In the genomic region with DNA sequence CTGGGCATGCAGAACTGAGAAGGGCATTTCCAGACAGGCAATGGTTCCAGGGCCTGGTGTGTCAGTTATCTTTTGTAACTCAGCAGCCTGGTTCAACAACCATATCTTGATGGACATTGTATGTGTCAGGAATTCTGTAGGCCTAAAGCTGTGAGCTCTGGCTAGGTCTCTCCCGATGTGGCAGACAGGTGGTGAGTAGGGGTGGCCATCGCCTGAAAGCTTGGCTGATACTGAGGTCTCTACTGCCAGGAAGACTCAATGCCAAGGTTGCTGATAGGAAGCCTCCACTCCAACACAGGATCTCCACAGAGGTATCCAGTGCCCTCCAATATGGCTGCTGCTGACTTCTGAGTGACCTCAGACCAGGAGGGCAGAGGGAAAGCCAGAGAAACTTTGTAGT, we compare ENCODE assay signal across 17 mouse cellular contexts.
DNase-seq lines count a peak whose midpoint lies in the region; ATAC-seq and TF ChIP-seq lines count a peak whose summit lies in the region.
"Had no signal": no experiment of that assay in that cellular context is flagged by ENCODE, and none has a peak within 500 bp of the region (broad histone marks: within the 10 kb centered on the region; RNA-seq: fewer than 3 reads in every experiment).

No protein-coding gene starts in this region.

- TF ChIP-seq CTCF in kidney, adult 2 months (conservative IDR thresholded peaks at IDR 0.05; ENCODE audit: insufficient read depth, insufficient read length, low read depth, low read length), result no peak

- H3K4me2 ChIP-seq in liver, embryonic 11.5 days, result peak overlapping the region; percentile 36
- no peak overlapping the region for H3K4me2 ChIP-seq in stomach, embryonic 14.5 days (replicated peaks; ENCODE audit: low read depth, low read length)
- H3K4me2 ChIP-seq: forebrain, embryonic 13.5 days; limb, embryonic 15.5 days had no signal

- no peak for DNase-seq in liver, embryonic 11.5 days (ENCODE audit: low spot score)
- no peak for DNase-seq in liver
- peak; percentile 75 for DNase-seq in heart, embryonic 10.5 days (ENCODE audit: low spot score)
- peak; percentile 40 to 78 for DNase-seq in heart, postnatal 14 days
- no peak for DNase-seq in kidney, adult 2 months
- DNase-seq in right cerebral cortex, postnatal 36 days (ENCODE audit: low spot score in 2 of 2), result no peak
- no peak for DNase-seq in adrenal gland, postnatal 25 days
- DNase-seq: B cell, adult 2 months; layer of hippocampus, adult 9-11 months; lung, postnatal 36 days; right cerebral cortex, postnatal 14 days; thymus, adult 18-20 months had no signal

- no peaks in the 10 kb centered on the region for H3K36me3 ChIP-seq in liver, embryonic 11.5 days (ENCODE audit: control insufficient read depth, insufficient read depth, low read length)
- peaks cover 6% of the 10 kb centered on the region; the same call in 1 of the 2 replicates for H3K36me3 ChIP-seq in heart, embryonic 10.5 days
- H3K36me3 ChIP-seq in stomach, embryonic 14.5 days (ENCODE audit: control insufficient read depth, insufficient read depth, low read length), result no peaks in the 10 kb centered on the region
- H3K36me3 ChIP-seq in kidney, adult 2 months (ENCODE audit: control insufficient read depth, insufficient read depth, low read length), result no peaks in the 10 kb centered on the region
- H3K36me3 ChIP-seq: limb, embryonic 15.5 days had no signal

- intact Hi-C loops in heart, postnatal 14 days (cut with DNase I), result no loop called here

- H3K27ac ChIP-seq in liver, embryonic 11.5 days (ENCODE audit: low read depth, low read length), result peak overlapping the region; percentile 29
- H3K27ac ChIP-seq in heart, embryonic 10.5 days, result peak overlapping the region; percentile 68
- peak overlapping the region; percentile 33; the same call in 1 of the 2 replicates for H3K27ac ChIP-seq in stomach, embryonic 14.5 days (ENCODE audit: low read length)
- H3K27ac ChIP-seq in kidney, adult 2 months (ENCODE audit: insufficient read depth, low read depth, low read length), result no peak overlapping the region
- H3K27ac ChIP-seq: forebrain, embryonic 13.5 days; limb, embryonic 15.5 days had no signal

- no peak for TF ChIP-seq POLR2A in kidney, adult 2 months (IDR thresholded peaks at IDR 0.05; ENCODE audit: low read depth, low read length)

- H3K9ac ChIP-seq in liver, embryonic 11.5 days (ENCODE audit: low read depth, low read length), result 0 out of 2 replicates have a peak overlapping the region, but pooled peaks have one; percentile 10
- H3K9ac ChIP-seq in stomach, embryonic 14.5 days (replicated peaks; ENCODE audit: low read depth, low read length), result no peak overlapping the region
- H3K9ac ChIP-seq: forebrain, embryonic 13.5 days; limb, embryonic 15.5 days had no signal

- peak; percentile 27; the same call in 1 of the 2 replicates for ATAC-seq in liver, embryonic 11.5 days (replicated peaks; ENCODE audit: low FRiP score)
- no peak for ATAC-seq in stomach, embryonic 14.5 days (ENCODE audit: insufficient number of reproducible peaks, insufficient read depth, low FRiP score, low read depth)
- ATAC-seq: forebrain, embryonic 13.5 days; inflammation-experienced regulatory T-cells, adult 6 months; midbrain, embryonic 16.5 days had no signal

- 66% methylated on average over 2 of the region's 2 CpGs for WGBS in liver, embryonic 11.5 days
- WGBS in heart, embryonic 10.5 days, result 45% methylated on average over 2 of the region's 2 CpGs
- WGBS in stomach, embryonic 14.5 days, result 79% methylated on average over 2 of the region's 2 CpGs
- 94% methylated on average over 2 of the region's 2 CpGs for WGBS in kidney, adult 2 months

- no peak overlapping the region for H3K4me3 ChIP-seq in liver, embryonic 11.5 days (ENCODE audit: low read depth, low read length)
- H3K4me3 ChIP-seq in heart, embryonic 10.5 days, result no peak overlapping the region
- H3K4me3 ChIP-seq in stomach, embryonic 14.5 days (ENCODE audit: low read depth, low read length), result no peak overlapping the region
- H3K4me3 ChIP-seq in kidney, adult 2 months (ENCODE audit: insufficient read depth, low read depth, low read length), result no peak overlapping the region
- H3K4me3 ChIP-seq: forebrain, embryonic 13.5 days; limb, embryonic 15.5 days had no signal

- H3K4me1 ChIP-seq in liver, embryonic 11.5 days (replicated peaks; ENCODE audit: control insufficient read depth, insufficient read depth, low read length), result peaks cover 44% of the 10 kb centered on the region
- peaks cover 61% of the 10 kb centered on the region for H3K4me1 ChIP-seq in heart, embryonic 10.5 days
- H3K4me1 ChIP-seq in stomach, embryonic 14.5 days (ENCODE audit: control insufficient read depth, insufficient read depth, low read length), result peaks cover 31% of the 10 kb centered on the region
- H3K4me1 ChIP-seq in kidney, adult 2 months (ENCODE audit: control insufficient read depth, insufficient read depth, low read length), result 0 out of 2 replicates have a peak, but pooled peaks cover 3% of the 10 kb centered on the region
- H3K4me1 ChIP-seq: forebrain, embryonic 13.5 days had no signal

- no peaks in the 10 kb centered on the region for H3K9me3 ChIP-seq in liver, embryonic 11.5 days (ENCODE audit: control insufficient read depth, low read length)
- no peaks in the 10 kb centered on the region for H3K9me3 ChIP-seq in heart, embryonic 10.5 days
- no peaks in the 10 kb centered on the region for H3K9me3 ChIP-seq in stomach, embryonic 14.5 days (ENCODE audit: control insufficient read depth, low read depth, low read length)
- H3K9me3 ChIP-seq: forebrain, embryonic 13.5 days; limb, embryonic 15.5 days had no signal

- H3K27me3 ChIP-seq in liver, embryonic 11.5 days (replicated peaks; ENCODE audit: control insufficient read depth, insufficient read depth, low read length), result no peaks in the 10 kb centered on the region
- no peaks in the 10 kb centered on the region for H3K27me3 ChIP-seq in heart, embryonic 10.5 days (ENCODE audit: insufficient read depth, poor library complexity, severe bottlenecking)
- H3K27me3 ChIP-seq in stomach, embryonic 14.5 days (ENCODE audit: control insufficient read depth, insufficient read depth, low read length), result no peaks in the 10 kb centered on the region
- no peaks in the 10 kb centered on the region for H3K27me3 ChIP-seq in kidney, adult 2 months (replicated peaks; ENCODE audit: control insufficient read depth, insufficient read depth, low read length)
- H3K27me3 ChIP-seq: limb, embryonic 15.5 days had no signal

Comparison
In these comparisons a context has a peak if more than half of its experiments do, and no peak if none do; other contexts are left out.
1. DNase-seq: peak in heart, embryonic 10.5 days (single experiment) and heart, postnatal 14 days (2 of 2); none in liver, embryonic 11.5 days (single experiment), liver (single experiment), kidney, adult 2 months (single experiment), right cerebral cortex, postnatal 36 days (0 of 2) and adrenal gland, postnatal 25 days (single experiment).